Mouse (Mus musculus) CH12.LX (cell line): Measurements from ENCODE around the gene Extl2. TPM values are rescaled to one million over a fixed set of nuclear protein-coding genes. Genes with fewer than 3 reads are reported as not detected.

ENCODE experiments used
- DNase-seq: peaks from one replicate; pipeline ENCODE4 v3.0.0-alpha.2; 2013; ENCODE audit errors: extremely low read depth
- H3K27ac ChIP-seq: 2 replicates; pipeline ENCODE4 v1.5.1; 2012; ENCODE audit warnings: low read depth, mild to moderate bottlenecking, control low read depth, moderate library complexity; ENCODE audit not compliant: insufficient read depth
- H3K27me3 ChIP-seq: replicated peaks from 2 replicates; pipeline ENCODE3; 2012; ENCODE audit warnings: inconsistent platforms
- H3K36me3 ChIP-seq, 2 experiments: replicated peaks in 1 of 2; 2 replicates each; pipeline versions ENCODE3 to v1.6.1; 2012; ENCODE audit warnings: inconsistent platforms in 1 of 2, low read length in 1 of 2, mild to moderate bottlenecking in 1 of 2, mixed read lengths in 1 of 2, moderate library complexity in 1 of 2; ENCODE audit not compliant: control insufficient read depth in 1 of 2, insufficient read depth in 1 of 2
- H3K4me1 ChIP-seq, 2 experiments: 2 replicates each; pipeline ENCODE4 v1.6.1; 2012; ENCODE audit warnings: inconsistent platforms in 1 of 2, moderate library complexity in 1 of 2; ENCODE audit not compliant: insufficient read depth in 2 of 2, control insufficient read depth in 1 of 2
- H3K4me2 ChIP-seq: 2 replicates; pipeline ENCODE4 v1.6.1; 2012; ENCODE audit warnings: low read depth, mild to moderate bottlenecking, control low read depth; ENCODE audit not compliant: poor library complexity, insufficient read depth, severe bottlenecking
- H3K4me3 ChIP-seq, 3 experiments: fragments of 150-350 bp in 1 of 3; sonication (generic) in 1 of 3; replicated peaks in 1 of 3; 2 replicates each; pipeline versions ENCODE3 to v1.5.1; 2011 to 2012; ENCODE audit warnings: low read depth in 2 of 3, low read length in 2 of 3, mild to moderate bottlenecking in 2 of 3, moderate library complexity in 2 of 3, control low read depth in 1 of 3, improper control_type of control experiment in 1 of 3, inconsistent platforms in 1 of 3, mixed read lengths in 1 of 3; ENCODE audit not compliant: poor library complexity in 1 of 3
- H3K79me2 ChIP-seq: replicated peaks from 2 replicates; pipeline ENCODE4 v1.6.1; 2012; ENCODE audit warnings: mild to moderate bottlenecking, moderate library complexity; ENCODE audit not compliant: control insufficient read depth, poor library complexity, insufficient read depth, severe bottlenecking; ENCODE audit errors: extremely low read depth
- H3K9ac ChIP-seq: 2 replicates; pipeline ENCODE4 v1.6.1; 2012; ENCODE audit warnings: low read depth, mild to moderate bottlenecking, control low read depth, moderate library complexity; ENCODE audit not compliant: insufficient read depth
- H3K9me3 ChIP-seq: replicated peaks from 2 replicates; pipeline ENCODE3; 2012; ENCODE audit warnings: low read length, inconsistent platforms, mixed read lengths
- CHD2 ChIP-seq: IDR thresholded peaks from 2 replicates; pipeline ENCODE4 v1.6.1; 2011; ENCODE audit warnings: low read length, improper control_type of control experiment
- E2F4 ChIP-seq: IDR thresholded peaks from 2 replicates; pipeline ENCODE4 v1.6.1; 2011; ENCODE audit warnings: low read depth, low read length, improper control_type of control experiment; ENCODE audit not compliant: insufficient replicate concordance
- ELF1 ChIP-seq: IDR thresholded peaks from 2 replicates; pipeline ENCODE4 v1.6.1; 2014; ENCODE audit warnings: low read depth, mild to moderate bottlenecking, inconsistent platforms, low read length, improper control_type of control experiment
- HCFC1 ChIP-seq: IDR thresholded peaks from 2 replicates; pipeline ENCODE4 v1.6.1; 2012; ENCODE audit warnings: low read depth, mild to moderate bottlenecking, inconsistent platforms, low read length, improper control_type of control experiment
- IRF4 ChIP-seq: IDR thresholded peaks from 2 replicates; pipeline ENCODE4 v1.6.1; 2014; ENCODE audit warnings: low read depth, mild to moderate bottlenecking, inconsistent platforms, low read length, improper control_type of control experiment
- JUN ChIP-seq: IDR thresholded peaks from 2 replicates; pipeline ENCODE4 v1.6.1; 2011; ENCODE audit warnings: low read depth, mild to moderate bottlenecking, low read length, improper control_type of control experiment, moderate library complexity; ENCODE audit not compliant: insufficient read depth
- JUND ChIP-seq: conservative IDR thresholded peaks from 2 replicates; pipeline ENCODE4 v1.6.1; 2011; ENCODE audit warnings: low read depth, low read length, improper control_type of control experiment
- KAT2A ChIP-seq: IDR thresholded peaks from 2 replicates; pipeline ENCODE4 v1.6.1; 2012; ENCODE audit warnings: low read length, improper control_type of control experiment, inconsistent platforms; ENCODE audit not compliant: insufficient replicate concordance
- MAFK ChIP-seq: IDR thresholded peaks from 2 replicates; pipeline ENCODE4 v1.6.1; 2011; ENCODE audit warnings: low read length, improper control_type of control experiment; ENCODE audit not compliant: insufficient replicate concordance
- MEF2A ChIP-seq: IDR thresholded peaks from 2 replicates; pipeline ENCODE4 v1.6.1; 2014; ENCODE audit warnings: low read depth, mild to moderate bottlenecking, inconsistent platforms, low read length, improper control_type of control experiment, borderline replicate concordance
- NELFE ChIP-seq: IDR thresholded peaks from 2 replicates; pipeline ENCODE4 v1.6.1; 2011; ENCODE audit warnings: low read depth, low read length, improper control_type of control experiment
- NRF1 ChIP-seq: IDR thresholded peaks from 2 replicates; pipeline ENCODE4 v1.6.1; 2014; ENCODE audit warnings: low read depth, mild to moderate bottlenecking, inconsistent platforms, low read length, improper control_type of control experiment, moderate library complexity
- POLR2A ChIP-seq: IDR thresholded peaks from 2 replicates; pipeline ENCODE4 v1.6.1; 2011; ENCODE audit warnings: low read depth, mild to moderate bottlenecking, improper control_type of control experiment, low read length
- RAD21 ChIP-seq: IDR thresholded peaks from 2 replicates; pipeline ENCODE4 v1.6.1; 2011; ENCODE audit warnings: low read depth, mild to moderate bottlenecking, low read length, improper control_type of control experiment, moderate library complexity
- RCOR1 ChIP-seq: conservative IDR thresholded peaks from 2 replicates; pipeline ENCODE4 v1.6.1; 2012; ENCODE audit warnings: low read depth, mild to moderate bottlenecking, inconsistent platforms, low read length, improper control_type of control experiment
- SIN3A ChIP-seq: IDR thresholded peaks from 2 replicates; pipeline ENCODE4 v1.6.1; 2012; ENCODE audit warnings: low read length, improper control_type of control experiment, inconsistent platforms
- TBP ChIP-seq: conservative IDR thresholded peaks from 2 replicates; pipeline ENCODE4 v1.6.1; 2011; ENCODE audit warnings: low read depth, low read length, improper control_type of control experiment
- UBTF ChIP-seq: IDR thresholded peaks from 2 replicates; pipeline ENCODE4 v1.6.1; 2012; ENCODE audit warnings: low read depth, mild to moderate bottlenecking, inconsistent platforms, low read length, improper control_type of control experiment, moderate library complexity
- USF1 ChIP-seq: IDR thresholded peaks from 2 replicates; pipeline ENCODE4 v1.6.1; 2014; ENCODE audit warnings: low read depth, mild to moderate bottlenecking, inconsistent platforms, low read length, improper control_type of control experiment
- ZC3H11A ChIP-seq: IDR thresholded peaks from 2 replicates; pipeline ENCODE4 v1.6.1; 2012; ENCODE audit warnings: low read depth, mild to moderate bottlenecking, inconsistent platforms, low read length, improper control_type of control experiment
- ZMIZ1 ChIP-seq: IDR thresholded peaks from 2 replicates; pipeline ENCODE4 v1.6.1; 2012; ENCODE audit warnings: low read depth, mild to moderate bottlenecking, inconsistent platforms, low read length, improper control_type of control experiment
- ZNF384 ChIP-seq: IDR thresholded peaks from 2 replicates; pipeline ENCODE4 v1.6.1; 2012; ENCODE audit warnings: low read depth, low read length, improper control_type of control experiment, inconsistent platforms
- dilution Hi-C: fragments of 300-500 bp; cut with MboI; formaldehyde crosslinking; loops from 2 replicates; pipeline ENCODE4 v1.14.3; 2020; ENCODE audit warnings: low sequenced_read_pairs; ENCODE audit not compliant: extremely low pct_unique_long_range_greater_than_20kb, extremely low pct_ligation_motif_present
- in situ Hi-C: fragments of 300-500 bp; cut with MboI; formaldehyde crosslinking; loops from 3 replicates; pipeline ENCODE4 v1.14.3; 2019; ENCODE audit warnings: low sequenced_read_pairs, low pct_ligation_motif_present, low pct_unique_long_range_greater_than_20kb, mixed read lengths
- polyA plus RNA-seq: library from polyadenylated mRNA; unstranded; fragments of >175 nt; gene quantifications from 2 replicates; pipeline ENCODE4 v1.2.1, GENCODE M21; 2012; ENCODE audit warnings: low read depth; ENCODE audit not compliant: insufficient read length
- total RNA-seq, 2 experiments: library from RNA; depleted of rRNA; stranded (reverse); fragments of 300-350 nt in 1 of 2; fragments of >200 nt in 1 of 2; gene quantifications; 2 replicates each; pipeline ENCODE4 v1.2.3; 2012 to 2014

Gene Extl2
- total and polyA plus RNA-seq, 3 experiments, result 8.1 to 12.0 (median 11.2) TPM

DNA sequence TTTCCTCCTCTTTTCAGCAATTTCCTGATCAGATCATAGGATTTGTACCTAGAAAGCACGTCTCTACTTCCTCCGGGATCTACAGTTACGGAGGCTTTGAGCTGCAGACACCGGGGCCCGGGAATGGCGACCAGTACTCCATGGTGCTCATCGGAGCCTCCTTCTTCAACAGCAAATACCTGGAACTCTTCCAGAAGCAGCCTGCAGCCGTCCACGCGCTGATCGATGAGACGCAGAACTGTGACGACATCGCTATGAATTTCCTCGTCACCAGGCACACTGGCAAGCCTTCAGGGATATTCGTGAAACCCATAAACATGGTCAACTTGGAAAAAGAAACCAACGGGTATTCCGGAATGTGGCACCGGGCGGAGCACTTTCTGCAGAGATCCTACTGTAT, 19.7 kb downstream of the Extl2 start:
- no peaks in the 10 kb centered on the region for H3K9me3 ChIP-seq
- no peaks in the 10 kb centered on the region for H3K79me2 ChIP-seq
- DNase-seq, result no peak
- H3K27ac ChIP-seq, result no peak overlapping the region
- no peak overlapping the region for H3K4me2 ChIP-seq
- no peaks in the 10 kb centered on the region for H3K27me3 ChIP-seq
- in situ Hi-C loops, result loop anchor here (25.0 kb wide), 1 partner anchor 285 kb away; no protein-coding TSS in a partner anchor
- no peaks in the 10 kb centered on the region for H3K4me1 ChIP-seq
- H3K9ac ChIP-seq, result no peak overlapping the region
- H3K36me3 ChIP-seq, result peaks cover 18 to 43% of the 10 kb centered on the region in 2 experiments
- dilution Hi-C loops, result no loop called here
- TF ChIP-seq CHD2 (no peak), IRF4 (no peak), RAD21 (no peak), KAT2A (no peak), NRF1 (no peak), ELF1 (no peak), JUND (no peak), USF1 (no peak), POLR2A (no peak), MEF2A (no peak), JUN (no peak), ZC3H11A (no peak), TBP (no peak), UBTF (no peak), ZNF384 (no peak), E2F4 (no peak), MAFK (no peak)
- H3K4me3 ChIP-seq, result no peak overlapping the region

DNA sequence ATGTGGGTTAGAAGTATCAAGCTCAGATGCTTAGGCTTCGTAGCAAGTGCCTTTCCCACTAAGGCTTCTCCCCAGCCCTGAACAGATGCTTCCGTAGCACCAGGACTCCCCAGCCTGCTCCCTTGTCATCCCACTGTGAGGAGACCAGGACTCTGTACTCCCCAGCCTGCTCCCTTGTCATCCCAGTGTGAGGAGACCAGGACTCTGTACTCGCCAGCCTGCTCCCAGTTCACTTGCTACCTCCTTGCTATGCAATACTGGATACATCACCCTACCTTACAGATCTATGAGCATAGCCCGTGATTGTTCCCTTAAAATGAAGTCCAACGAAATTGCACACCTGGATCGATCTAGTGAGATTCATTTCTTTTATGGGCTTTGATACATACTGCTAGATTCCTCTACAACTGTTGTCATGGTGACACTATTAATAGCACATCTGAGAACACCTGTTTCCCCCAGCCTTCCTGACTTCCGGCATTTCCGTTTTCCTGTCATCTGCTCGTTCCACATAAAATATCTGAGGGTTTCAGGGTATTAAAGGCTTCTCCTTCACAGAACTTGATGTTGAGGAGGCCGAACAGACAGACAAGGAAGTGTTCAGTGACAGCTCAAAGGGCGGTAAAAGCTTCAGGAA, 23.0 kb downstream of the Extl2 start:
- Histone ChIP-seq H3K4me2 (no peak overlapping the region), H3K9ac (no peak overlapping the region), H3K4me1 (no peaks in the 10 kb centered on the region), H3K79me2 (no peaks in the 10 kb centered on the region), H3K9me3 (no peaks in the 10 kb centered on the region), H3K36me3 (peaks cover 15 to 29% of the 10 kb centered on the region in 2 experiments), H3K4me3 (no peak overlapping the region), H3K27ac (no peak overlapping the region), H3K27me3 (no peaks in the 10 kb centered on the region)
- TF ChIP-seq ZMIZ1 (no peak), E2F4 (no peak), POLR2A (no peak), NELFE (no peak), HCFC1 (no peak), SIN3A (no peak), RCOR1 (no peak)
- no peak for DNase-seq
- dilution Hi-C loops, result no loop called here
- in situ Hi-C loops, result loop anchor here (25.0 kb wide), 1 partner anchor 282 kb away; no protein-coding TSS in a partner anchor
